Mouse (Mus musculus): ENCODE measurements at regions not wholly inside any gene's neighbourhood (a gene's known extent, or its start where the extent isn't known, plus 50 kb on each side); places are given as distances from the start of the nearest gene placed in this dataset.

DNA sequence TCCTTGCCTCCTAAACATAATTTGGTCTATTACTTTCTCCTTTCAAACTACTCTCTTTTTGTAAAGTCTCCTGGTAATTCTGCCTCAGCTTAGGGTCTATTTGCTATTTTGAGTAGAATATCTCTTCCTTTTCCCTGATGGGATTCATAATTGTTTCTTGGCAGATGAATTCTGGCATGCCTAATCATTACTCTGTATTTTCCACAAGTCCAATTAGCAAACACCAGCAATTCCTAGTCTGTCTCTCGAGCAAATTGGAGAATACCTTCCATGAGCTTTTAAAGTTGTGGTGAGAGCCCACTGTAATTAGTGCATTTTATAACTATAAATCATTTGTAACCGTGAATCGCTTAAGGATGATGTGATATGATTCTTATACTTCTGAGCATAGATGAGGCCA, 1358.6 kb upstream of the Sel1l start:
- no peak overlapping the region for H3K9ac ChIP-seq (ENCODE audit: low read depth, low read length)
- 52% methylated on average over 3 of the region's 3 CpGs for WGBS (ENCODE audit: insufficient replicate concordance)
- no peaks in the 10 kb centered on the region for H3K36me3 ChIP-seq (ENCODE audit: control insufficient read depth, insufficient read depth)
- no peaks in the 10 kb centered on the region for H3K9me3 ChIP-seq (replicated peaks; ENCODE audit: control insufficient read depth, low read length)
- H3K27ac ChIP-seq (ENCODE audit: low read length) = no peak overlapping the region
- H3K4me3 ChIP-seq (ENCODE audit: low read depth, low read length) = no peak overlapping the region
- H3K4me2 ChIP-seq (ENCODE audit: low read depth, low read length) = no peak overlapping the region
- H3K4me1 ChIP-seq (ENCODE audit: control insufficient read depth, low read depth, low read length) = no peaks in the 10 kb centered on the region
- no peaks in the 10 kb centered on the region for H3K27me3 ChIP-seq (ENCODE audit: control insufficient read depth, insufficient read depth, low read depth, low read length)
- ATAC-seq (ENCODE audit: low read depth) = no peak

DNA sequence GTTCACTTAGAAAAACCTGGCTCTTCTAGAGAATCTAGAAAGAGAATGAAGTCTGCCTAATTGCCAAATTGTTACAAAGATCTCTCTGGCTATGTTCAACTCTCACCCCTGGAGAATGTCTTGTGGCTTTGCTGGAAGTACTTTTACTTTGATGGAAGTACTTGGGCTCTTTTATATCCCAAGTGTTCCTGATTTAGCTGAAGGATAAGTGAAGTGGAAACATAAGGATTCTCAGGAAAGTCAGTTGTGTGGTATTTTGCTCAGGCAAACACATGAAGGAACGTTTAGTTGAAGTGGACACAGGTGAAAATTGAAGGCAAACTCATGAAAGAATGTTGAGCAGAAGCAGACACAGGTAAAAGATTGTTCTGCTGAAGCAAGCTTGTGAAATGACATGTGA, 1340.0 kb upstream of the Sel1l start:
- no peak for ATAC-seq (ENCODE audit: low read depth)
- Histone ChIP-seq H3K27ac (ENCODE audit: low read length) (no peak overlapping the region), H3K4me1 (ENCODE audit: control insufficient read depth, low read depth, low read length) (no peaks in the 10 kb centered on the region), H3K9me3 (replicated peaks; ENCODE audit: control insufficient read depth, low read length) (no peaks in the 10 kb centered on the region), H3K9ac (ENCODE audit: low read depth, low read length) (no peak overlapping the region), H3K36me3 (ENCODE audit: control insufficient read depth, insufficient read depth) (no peaks in the 10 kb centered on the region), H3K27me3 (ENCODE audit: control insufficient read depth, insufficient read depth, low read depth, low read length) (no peaks in the 10 kb centered on the region), H3K4me3 (ENCODE audit: low read depth, low read length) (no peak overlapping the region), H3K4me2 (ENCODE audit: low read depth, low read length) (no peak overlapping the region)
- 32% methylated on average over 1 of the region's 1 CpGs for WGBS (ENCODE audit: insufficient replicate concordance)

DNA sequence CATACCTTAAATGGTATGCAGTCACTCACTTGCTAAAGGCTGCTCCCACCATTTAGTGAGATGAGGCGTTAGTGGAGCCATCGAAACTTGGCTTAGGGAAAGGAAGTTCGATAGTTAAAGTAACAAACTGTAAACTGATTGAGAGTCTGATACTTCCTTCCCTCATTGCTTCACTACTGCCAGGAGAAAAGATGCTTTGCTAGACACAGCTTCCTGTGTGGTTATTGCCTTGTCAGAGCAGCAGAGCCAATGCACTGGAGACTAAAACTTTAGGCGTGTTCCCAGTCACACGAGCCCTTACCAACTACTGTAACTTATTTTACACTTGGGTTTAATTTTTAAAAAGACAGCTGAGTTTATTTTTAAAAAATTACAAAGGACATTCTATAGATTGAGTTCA, 1324.8 kb upstream of the Sel1l start:
- Histone ChIP-seq H3K4me2 (ENCODE audit: low read depth, low read length) (no peak overlapping the region), H3K36me3 (ENCODE audit: control insufficient read depth, insufficient read depth) (no peaks in the 10 kb centered on the region), H3K27ac (ENCODE audit: low read length) (no peak overlapping the region), H3K4me1 (ENCODE audit: control insufficient read depth, low read depth, low read length) (no peaks in the 10 kb centered on the region), H3K27me3 (ENCODE audit: control insufficient read depth, insufficient read depth, low read depth, low read length) (no peaks in the 10 kb centered on the region), H3K9me3 (replicated peaks; ENCODE audit: control insufficient read depth, low read length) (no peaks in the 10 kb centered on the region), H3K9ac (ENCODE audit: low read depth, low read length) (no peak overlapping the region), H3K4me3 (ENCODE audit: low read depth, low read length) (no peak overlapping the region)
- no peak for ATAC-seq (ENCODE audit: low read depth)
- 22% methylated on average over 5 of the region's 5 CpGs for WGBS (ENCODE audit: insufficient replicate concordance)

DNA sequence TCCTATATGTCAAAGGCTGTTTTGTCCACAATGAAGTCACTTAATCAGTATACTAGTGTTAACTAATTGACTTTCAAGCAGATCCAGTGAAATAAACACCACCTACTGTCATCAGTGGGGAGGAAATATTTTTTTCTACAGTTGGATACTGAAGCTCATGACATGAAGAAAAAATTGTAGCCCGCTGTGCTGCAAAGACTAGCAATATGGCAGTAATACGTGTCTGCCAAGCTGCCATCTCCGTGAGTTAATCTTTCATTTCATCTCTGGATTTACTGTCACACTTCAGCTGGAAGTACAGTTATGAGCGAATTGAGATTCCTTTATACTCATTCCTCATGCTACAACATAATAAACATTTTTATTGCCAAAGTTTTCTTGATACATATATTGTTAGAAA, 1311.3 kb upstream of the Sel1l start:
- H3K4me3 ChIP-seq (ENCODE audit: low read depth, low read length) = no peak overlapping the region
- H3K9me3 ChIP-seq (replicated peaks; ENCODE audit: control insufficient read depth, low read length) = no peaks in the 10 kb centered on the region
- ATAC-seq (ENCODE audit: low read depth) = no peak
- no peaks in the 10 kb centered on the region for H3K27me3 ChIP-seq (ENCODE audit: control insufficient read depth, insufficient read depth, low read depth, low read length)
- WGBS (ENCODE audit: insufficient replicate concordance) = 60% methylated on average over 4 of the region's 4 CpGs
- no peak overlapping the region for H3K4me2 ChIP-seq (ENCODE audit: low read depth, low read length)
- no peak overlapping the region for H3K9ac ChIP-seq (ENCODE audit: low read depth, low read length)
- no peak overlapping the region for H3K27ac ChIP-seq (ENCODE audit: low read length)
- H3K4me1 ChIP-seq (ENCODE audit: control insufficient read depth, low read depth, low read length) = no peaks in the 10 kb centered on the region
- H3K36me3 ChIP-seq (ENCODE audit: control insufficient read depth, insufficient read depth) = no peaks in the 10 kb centered on the region

DNA sequence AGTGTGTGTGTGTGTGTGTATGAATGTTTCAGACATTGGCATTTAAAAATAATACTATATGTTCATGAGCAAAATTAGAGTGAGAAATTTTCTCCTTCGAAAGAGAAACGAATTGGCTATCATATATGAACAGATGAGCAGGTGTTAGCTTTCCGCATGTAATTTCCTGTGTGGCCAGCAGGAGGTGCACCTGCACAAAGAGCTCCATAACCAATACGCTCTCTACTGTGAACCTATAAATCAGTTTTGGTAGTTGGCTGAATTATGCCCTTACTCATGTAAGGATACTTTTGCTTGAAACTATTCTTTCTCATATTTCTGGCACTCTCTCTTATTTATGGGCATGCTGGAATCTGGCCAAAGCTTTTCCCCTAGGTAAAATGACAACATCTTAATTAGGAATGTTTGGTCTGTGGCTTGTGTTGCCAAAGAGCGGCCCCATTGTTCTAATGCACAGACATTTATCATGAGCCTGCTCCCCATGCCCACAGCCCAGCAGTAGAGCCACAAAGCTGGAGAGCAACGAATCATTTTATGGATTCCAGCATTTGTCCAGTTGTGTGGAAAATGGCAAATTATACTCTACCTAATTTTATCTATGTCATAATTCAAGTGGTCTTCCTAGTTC, 1303.8 kb upstream of the Sel1l start:
- Histone ChIP-seq H3K9me3 (replicated peaks; ENCODE audit: control insufficient read depth, low read length) (no peaks in the 10 kb centered on the region), H3K4me3 (ENCODE audit: low read depth, low read length) (no peak overlapping the region), H3K27me3 (ENCODE audit: control insufficient read depth, insufficient read depth, low read depth, low read length) (no peaks in the 10 kb centered on the region), H3K4me1 (ENCODE audit: control insufficient read depth, low read depth, low read length) (no peaks in the 10 kb centered on the region), H3K9ac (ENCODE audit: low read depth, low read length) (no peak overlapping the region), H3K36me3 (ENCODE audit: control insufficient read depth, insufficient read depth) (no peaks in the 10 kb centered on the region), H3K4me2 (ENCODE audit: low read depth, low read length) (no peak overlapping the region), H3K27ac (ENCODE audit: low read length) (no peak overlapping the region)
- no peak for ATAC-seq (ENCODE audit: low read depth)
- whole genome bisulfite sequencing (ENCODE audit: insufficient replicate concordance) = 35% methylated on average over 6 of the region's 6 CpGs

DNA sequence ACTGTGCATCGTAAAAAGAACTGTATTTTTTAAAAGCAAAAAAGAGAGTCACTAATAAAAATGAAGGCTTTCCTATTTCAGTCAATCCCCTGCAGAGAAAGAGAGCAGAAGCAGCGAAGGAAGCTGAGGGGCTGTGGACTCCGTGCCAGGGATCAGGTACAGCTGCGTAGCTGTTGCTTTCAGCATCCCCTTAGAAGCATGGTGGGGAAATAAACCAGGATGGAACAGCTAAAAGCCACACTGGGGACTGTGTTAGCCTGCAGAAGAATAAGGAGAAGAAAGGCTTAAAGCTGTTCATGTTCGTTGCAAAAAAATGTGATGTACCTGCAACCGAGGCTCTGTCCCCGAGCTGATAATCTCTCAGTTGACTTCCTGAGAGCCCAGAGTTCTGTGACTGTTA, 1302.6 kb upstream of the Sel1l start:
- Histone ChIP-seq H3K36me3 (ENCODE audit: control insufficient read depth, insufficient read depth) (no peaks in the 10 kb centered on the region), H3K27ac (ENCODE audit: low read length) (no peak overlapping the region), H3K9me3 (replicated peaks; ENCODE audit: control insufficient read depth, low read length) (no peaks in the 10 kb centered on the region), H3K27me3 (ENCODE audit: control insufficient read depth, insufficient read depth, low read depth, low read length) (no peaks in the 10 kb centered on the region), H3K4me3 (ENCODE audit: low read depth, low read length) (no peak overlapping the region), H3K9ac (ENCODE audit: low read depth, low read length) (no peak overlapping the region), H3K4me1 (ENCODE audit: control insufficient read depth, low read depth, low read length) (no peaks in the 10 kb centered on the region), H3K4me2 (ENCODE audit: low read depth, low read length) (no peak overlapping the region)
- WGBS (ENCODE audit: insufficient replicate concordance) = 49% methylated on average over 7 of the region's 7 CpGs
- ATAC-seq (ENCODE audit: low read depth) = no peak

DNA sequence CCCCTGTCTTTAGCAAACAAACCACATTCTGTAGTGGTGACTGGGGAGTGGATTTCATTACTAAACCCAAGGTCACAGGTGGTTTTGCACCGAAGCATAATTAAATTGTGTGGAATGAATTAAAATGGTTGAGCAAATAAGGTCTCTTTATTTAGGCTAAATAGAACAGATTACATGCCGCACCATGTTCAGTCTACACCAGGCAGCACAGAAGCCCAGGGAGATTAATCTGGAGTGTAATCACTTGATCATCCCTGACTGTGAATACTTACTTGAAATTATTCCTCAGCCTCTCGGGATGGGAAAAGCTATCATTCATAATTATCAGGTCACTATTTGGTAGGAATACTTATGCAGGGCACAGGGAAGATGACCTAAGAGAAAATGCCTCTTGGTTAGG, 1293.3 kb upstream of the Sel1l start:
- Histone ChIP-seq H3K27ac (ENCODE audit: low read length) (no peak overlapping the region), H3K4me2 (ENCODE audit: low read depth, low read length) (no peak overlapping the region), H3K9ac (ENCODE audit: low read depth, low read length) (no peak overlapping the region), H3K4me1 (ENCODE audit: control insufficient read depth, low read depth, low read length) (no peaks in the 10 kb centered on the region), H3K4me3 (ENCODE audit: low read depth, low read length) (no peak overlapping the region), H3K36me3 (ENCODE audit: control insufficient read depth, insufficient read depth) (no peaks in the 10 kb centered on the region), H3K27me3 (ENCODE audit: control insufficient read depth, insufficient read depth, low read depth, low read length) (no peaks in the 10 kb centered on the region), H3K9me3 (replicated peaks; ENCODE audit: control insufficient read depth, low read length) (no peaks in the 10 kb centered on the region)
- 59% methylated on average over 3 of the region's 3 CpGs for WGBS (ENCODE audit: insufficient replicate concordance)
- ATAC-seq (ENCODE audit: low read depth) = no peak

DNA sequence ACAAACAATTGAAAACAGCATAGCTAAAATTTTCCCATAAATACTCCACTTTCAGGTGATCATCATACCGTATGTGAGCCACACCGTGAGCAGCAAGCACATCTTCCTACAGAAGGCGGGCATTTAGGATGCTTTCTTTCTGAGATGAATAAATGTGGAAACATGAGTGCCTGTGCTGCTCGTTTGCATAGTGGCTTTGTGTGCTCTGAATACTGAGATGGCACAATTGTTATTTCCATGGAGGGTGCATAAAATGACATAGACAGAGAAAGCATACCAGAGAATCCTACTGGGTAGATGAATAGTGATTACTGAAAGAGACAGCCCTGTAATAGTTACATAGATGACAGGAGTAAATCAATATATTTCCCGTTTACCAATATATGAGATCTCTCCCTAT, 1287.4 kb upstream of the Sel1l start:
- Histone ChIP-seq H3K4me1 (ENCODE audit: control insufficient read depth, low read depth, low read length) (no peaks in the 10 kb centered on the region), H3K27me3 (ENCODE audit: control insufficient read depth, insufficient read depth, low read depth, low read length) (no peaks in the 10 kb centered on the region), H3K4me3 (ENCODE audit: low read depth, low read length) (no peak overlapping the region), H3K9ac (ENCODE audit: low read depth, low read length) (no peak overlapping the region), H3K9me3 (replicated peaks; ENCODE audit: control insufficient read depth, low read length) (no peaks in the 10 kb centered on the region), H3K4me2 (ENCODE audit: low read depth, low read length) (no peak overlapping the region), H3K27ac (ENCODE audit: low read length) (no peak overlapping the region), H3K36me3 (ENCODE audit: control insufficient read depth, insufficient read depth) (no peaks in the 10 kb centered on the region)
- ATAC-seq (ENCODE audit: low read depth) = no peak
- 61% methylated on average over 5 of the region's 5 CpGs for WGBS (ENCODE audit: insufficient replicate concordance)

DNA sequence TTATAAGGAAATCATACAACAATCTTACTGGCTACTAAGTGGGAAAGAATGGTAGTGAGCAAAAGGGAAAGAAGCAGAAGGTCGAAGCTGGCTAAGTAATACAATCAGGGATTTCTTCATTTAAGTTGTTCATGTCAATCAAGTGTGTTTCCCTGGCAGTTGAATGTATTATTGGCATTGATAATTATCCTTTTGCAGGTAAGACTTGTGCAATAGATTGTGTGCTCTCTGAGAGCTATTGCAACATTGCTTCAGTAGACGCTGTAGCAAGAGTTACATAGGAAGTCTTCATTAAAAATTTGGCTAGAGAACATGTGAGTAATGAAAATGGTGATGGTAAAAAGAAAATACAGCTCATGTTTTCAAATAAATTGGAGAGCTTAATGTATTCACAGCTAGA, 1273.3 kb upstream of the Sel1l start:
- ATAC-seq (ENCODE audit: low read depth) = no peak
- Histone ChIP-seq H3K9ac (ENCODE audit: low read depth, low read length) (no peak overlapping the region), H3K27me3 (ENCODE audit: control insufficient read depth, insufficient read depth, low read depth, low read length) (no peaks in the 10 kb centered on the region), H3K9me3 (replicated peaks; ENCODE audit: control insufficient read depth, low read length) (no peaks in the 10 kb centered on the region), H3K27ac (ENCODE audit: low read length) (no peak overlapping the region), H3K4me1 (ENCODE audit: control insufficient read depth, low read depth, low read length) (no peaks in the 10 kb centered on the region), H3K4me3 (ENCODE audit: low read depth, low read length) (no peak overlapping the region), H3K36me3 (ENCODE audit: control insufficient read depth, insufficient read depth) (no peaks in the 10 kb centered on the region), H3K4me2 (ENCODE audit: low read depth, low read length) (no peak overlapping the region)
- WGBS (ENCODE audit: insufficient replicate concordance) = 51% methylated on average over 2 of the region's 2 CpGs

All from liver, embryonic 16.5 days (tissue).